Comparison of ENCODE assay signal across 21 mouse cellular contexts in the genomic region with DNA sequence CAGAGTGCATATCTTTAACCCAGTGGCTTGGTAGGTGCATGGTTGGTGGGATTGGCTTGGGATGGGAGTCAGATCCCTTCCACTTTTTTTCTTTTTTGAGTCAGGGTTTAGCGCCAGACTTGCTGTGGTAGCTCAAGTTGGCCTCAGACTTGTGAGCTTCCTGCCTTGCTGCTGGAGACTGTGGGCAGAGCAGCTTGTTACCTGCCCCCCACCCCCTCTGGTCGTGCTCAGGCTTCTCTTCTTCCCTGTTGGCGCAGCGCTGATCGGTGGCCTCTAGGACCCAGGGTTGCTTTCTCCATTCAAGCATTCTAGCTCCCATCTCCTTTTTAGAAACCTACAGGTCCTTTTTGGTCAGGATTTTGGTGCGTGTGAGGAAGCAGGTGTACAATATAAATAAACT. TPM values are rescaled to one million over a fixed set of nuclear protein-coding genes. Genes with fewer than 3 reads are reported as not detected.
DNase-seq lines count a peak whose midpoint lies in the region; ATAC-seq and TF ChIP-seq lines count a peak whose summit lies in the region.
"Had no signal": no experiment of that assay in that cellular context is flagged by ENCODE, and none has a peak within 500 bp of the region (broad histone marks: within the 10 kb centered on the region; RNA-seq: fewer than 3 reads in every experiment).

No protein-coding gene starts in this region.

- no peak for TF ChIP-seq CTCF in liver, postnatal 0 days (IDR thresholded peaks at IDR 0.05; ENCODE audit: low read depth)

- peak overlapping the region; percentile 44; the same call in 1 of the 2 replicates for H3K27ac ChIP-seq in liver, embryonic 13.5 days
- no peak overlapping the region for H3K27ac ChIP-seq in liver, postnatal 0 days (ENCODE audit: low read depth)
- H3K27ac ChIP-seq in ES-E14 (ENCODE audit: insufficient read depth, low read depth, low read length, poor library complexity, severe bottlenecking): no peak overlapping the region
- H3K27ac ChIP-seq: embryonic facial prominence, embryonic 10.5 days; forebrain, embryonic 13.5 days; hindbrain, embryonic 14.5 days; limb, embryonic 15.5 days; midbrain, embryonic 10.5 days; stomach, embryonic 15.5 days had no signal

- in situ Hi-C loops in ES-E14 (cut with MboI; ENCODE audit: low sequenced_read_pairs in 2 of 2, unreplicated experiment in 2 of 2): no loop called here

- H3K36me3 ChIP-seq in liver, embryonic 13.5 days: peaks cover 6% of the 10 kb centered on the region
- H3K36me3 ChIP-seq in liver, postnatal 0 days (replicated peaks; ENCODE audit: insufficient read depth, low read length): no peaks in the 10 kb centered on the region
- H3K36me3 ChIP-seq in ES-E14 (ENCODE audit: control insufficient read depth, insufficient read depth, low read length, poor library complexity, severe bottlenecking): no peaks in the 10 kb centered on the region
- H3K36me3 ChIP-seq: limb, embryonic 15.5 days; stomach, embryonic 15.5 days had no signal

- H3K4me2 ChIP-seq in liver, embryonic 13.5 days: peak overlapping the region; percentile 19; the same call in 1 of the 2 replicates
- H3K4me2 ChIP-seq in liver, postnatal 0 days (ENCODE audit: low read depth, low read length): no peak overlapping the region
- H3K4me2 ChIP-seq: forebrain, embryonic 13.5 days; heart, embryonic 11.5 days; hindbrain, embryonic 14.5 days; limb, embryonic 15.5 days; stomach, embryonic 15.5 days had no signal

- no peak for DNase-seq in liver, embryonic 13.5 days
- DNase-seq in liver, postnatal 0 days: no peak
- DNase-seq in ES-E14 (ENCODE audit: low read depth, low spot score): no peak
- DNase-seq in thymus, postnatal 25 days: peak; percentile 23
- no peak for DNase-seq in testis, postnatal 10 days (ENCODE audit: low spot score)
- DNase-seq in kidney, adult 11 months: no peak
- DNase-seq in layer of hippocampus, adult 9-11 months: no peak
- DNase-seq: adrenal gland, adult 2 months; cerebellum, postnatal 10 days; gastrocnemius, postnatal 36 days; kidney, postnatal 10 days had no signal

- no peaks in the 10 kb centered on the region for H3K9me3 ChIP-seq in liver, embryonic 13.5 days (replicated peaks)
- no peaks in the 10 kb centered on the region for H3K9me3 ChIP-seq in liver, postnatal 0 days (ENCODE audit: low read length)
- H3K9me3 ChIP-seq in ES-E14 (ENCODE audit: control insufficient read depth, insufficient read depth, low read depth, low read length): no peaks in the 10 kb centered on the region
- H3K9me3 ChIP-seq: embryonic facial prominence, embryonic 10.5 days; forebrain, embryonic 13.5 days; limb, embryonic 15.5 days; midbrain, embryonic 10.5 days; stomach, embryonic 15.5 days had no signal

- H3K4me3 ChIP-seq in liver, embryonic 13.5 days (replicated peaks): no peak overlapping the region
- no peak overlapping the region for H3K4me3 ChIP-seq in liver, postnatal 0 days (ENCODE audit: low read depth, low read length)
- H3K4me3 ChIP-seq in ES-E14 (ENCODE audit: insufficient read depth in 1 of 2, low read depth in 1 of 2, low read length in 2 of 2, poor library complexity in 1 of 2, severe bottlenecking in 1 of 2): peak overlapping the region in 1 of 2 experiments; percentile 22; a peak in 1 of 4 replicates
- H3K4me3 ChIP-seq: embryonic facial prominence, embryonic 10.5 days; forebrain, embryonic 13.5 days; limb, embryonic 15.5 days; midbrain, embryonic 10.5 days; stomach, embryonic 15.5 days had no signal

- 43% methylated on average over 6 of the region's 6 CpGs for WGBS in liver, embryonic 13.5 days (ENCODE audit: insufficient replicate concordance)
- WGBS in liver, postnatal 0 days (ENCODE audit: insufficient replicate concordance): 42% methylated on average over 6 of the region's 6 CpGs

- peaks cover 94% of the 10 kb centered on the region for H3K4me1 ChIP-seq in liver, embryonic 13.5 days (replicated peaks)
- H3K4me1 ChIP-seq in liver, postnatal 0 days (ENCODE audit: insufficient read depth): peaks cover 68% of the 10 kb centered on the region
- peaks cover 7 to 25% of the 10 kb centered on the region in 2 experiments for H3K4me1 ChIP-seq in ES-E14 (ENCODE audit: control insufficient read depth in 2 of 2, insufficient read depth in 2 of 2, low read length in 2 of 2, poor library complexity in 1 of 2)

- ATAC-seq in liver, embryonic 13.5 days (ENCODE audit: low read depth): no peak
- ATAC-seq in liver, postnatal 0 days: no peak
- peak; percentile 23; the same call in 1 of the 2 replicates for ATAC-seq in megakaryocyte progenitor cell, adult 5-6 weeks (replicated peaks; ENCODE audit: poor library complexity)
- ATAC-seq: forebrain, embryonic 13.5 days; intestine, postnatal 0 days; lung, postnatal 0 days had no signal

- no peak overlapping the region for H3K9ac ChIP-seq in liver, embryonic 13.5 days
- no peak overlapping the region for H3K9ac ChIP-seq in liver, postnatal 0 days (replicated peaks)
- peak overlapping the region; percentile 35; the same call in 1 of the 2 replicates for H3K9ac ChIP-seq in ES-E14 (ENCODE audit: insufficient read depth, low read depth, low read length, poor library complexity, severe bottlenecking)
- H3K9ac ChIP-seq: forebrain, embryonic 13.5 days; hindbrain, embryonic 14.5 days; limb, embryonic 15.5 days; stomach, embryonic 15.5 days had no signal

- no peak for TF ChIP-seq EP300 in liver, postnatal 0 days (IDR thresholded peaks at IDR 0.05; ENCODE audit: low read depth)

- H3K27me3 ChIP-seq in liver, embryonic 13.5 days: no peaks in the 10 kb centered on the region
- no peaks in the 10 kb centered on the region for H3K27me3 ChIP-seq in liver, postnatal 0 days (ENCODE audit: insufficient read depth, low read length)
- H3K27me3 ChIP-seq: forebrain, embryonic 13.5 days; limb, embryonic 15.5 days; stomach, embryonic 15.5 days had no signal

TF ChIP-seq in ES-E14, 5 proteins besides CTCF, POLR2A, EP300 and RAD21:
- TF ChIP-seq CHD2 (IDR thresholded peaks at IDR 0.05; ENCODE audit: low read depth, low read length) (no peak), HCFC1 (IDR thresholded peaks at IDR 0.05; ENCODE audit: borderline replicate concordance, insufficient read depth, low read length) (no peak), MAFK (IDR thresholded peaks at IDR 0.05; ENCODE audit: insufficient read depth, low read depth, low read length) (no peak), ZC3H11A (IDR thresholded peaks at IDR 0.05; ENCODE audit: borderline replicate concordance, low read depth, low read length) (no peak), ZNF384 (IDR thresholded peaks at IDR 0.05; ENCODE audit: low read depth, low read length) (no peak)

RNA-seq across cellular contexts. Expression of gene Larp1, which starts 22.3 kb away (rescaled TPM):
- polyA plus RNA-seq in liver, embryonic 13.5 days (2015; fragmentation: Nextera tagmentation; extraction: Ambion mirVana): 19.9 and 21.6 TPM in 2 replicates
- polyA plus RNA-seq in liver, postnatal 0 days (2015; fragmentation: Nextera tagmentation; extraction: Ambion mirVana): 10.8 and 11.0 TPM in 2 replicates
- total RNA-seq in ES-E14 (2012; rRNA removed): 90.1 and 100 TPM in 2 replicates
- total RNA-seq in megakaryocyte progenitor cell, adult 5-6 weeks (2015): 134 and 142 TPM in 2 replicates
- total RNA-seq in megakaryocyte progenitor cell, adult 5-6 weeks (2017): 52.9 and 67.5 TPM in 2 replicates
